ENCODE assay signal across 8 mouse cellular contexts in the genomic region with DNA sequence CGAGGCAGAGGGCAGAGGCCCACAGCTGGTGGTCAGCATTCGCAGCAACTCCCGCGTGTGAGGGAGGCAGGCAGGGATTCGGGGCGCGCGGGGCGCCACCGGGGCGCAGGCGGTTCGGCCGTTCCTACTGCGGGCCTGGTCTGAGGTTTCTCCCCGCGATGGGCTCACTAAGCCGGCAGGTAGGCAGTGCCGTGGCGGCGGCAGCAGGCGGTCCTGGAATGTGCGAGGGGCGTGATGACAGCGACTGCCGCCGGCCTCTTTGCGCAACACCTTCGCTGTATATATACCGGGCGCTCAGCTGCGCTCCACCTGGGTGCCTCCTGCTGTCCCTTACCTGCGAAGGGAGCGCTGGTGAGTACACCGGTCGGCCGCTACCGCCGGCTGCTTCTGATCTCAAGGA. TPM values are rescaled to one million over a fixed set of nuclear protein-coding genes. Genes with fewer than 3 reads are reported as not detected.
DNase-seq lines count a peak whose midpoint lies in the region; ATAC-seq lines count a peak whose summit lies in the region.

No protein-coding gene starts in this region.

- peaks cover 9% of the 10 kb centered on the region for H3K4me1 ChIP-seq in forebrain, embryonic 15.5 days

- peak overlapping the region; percentile 54 for H3K4me2 ChIP-seq in forebrain, embryonic 15.5 days (replicated peaks)

- 1% methylated on average over 39 of the region's 39 CpGs for WGBS in forebrain, embryonic 15.5 days

- no peak overlapping the region for H3K27ac ChIP-seq in forebrain, embryonic 15.5 days (replicated peaks)

- H3K4me3 ChIP-seq in forebrain, embryonic 15.5 days, result peak overlapping the region; percentile 34

- DNase-seq in ovary, postnatal 14 days (ENCODE audit: low spot score), result peak; percentile 24
- DNase-seq in ovary, postnatal 10 days (ENCODE audit: low spot score), result no peak
- DNase-seq in kidney, postnatal 25 days, result peak; percentile 42 to 65
- peak; percentile 80 to 88 for DNase-seq in lung, postnatal 4 days
- no peak for DNase-seq in layer of hippocampus, adult 11-12 months (ENCODE audit: low spot score)
- no peak for DNase-seq in thymus, postnatal 25 days
- no peak for DNase-seq in frontal cortex, postnatal 25 days (ENCODE audit: low spot score in 2 of 2)

- H3K9ac ChIP-seq in forebrain, embryonic 15.5 days (replicated peaks), result peak overlapping the region; percentile 33

- no peaks in the 10 kb centered on the region for H3K9me3 ChIP-seq in forebrain, embryonic 15.5 days

- ATAC-seq in forebrain, embryonic 15.5 days (replicated peaks), result peak; percentile 72

- H3K36me3 ChIP-seq in forebrain, embryonic 15.5 days, result no peaks in the 10 kb centered on the region

- H3K27me3 ChIP-seq in forebrain, embryonic 15.5 days, result peaks cover 22% of the 10 kb centered on the region

RNA-seq across cellular contexts. Expression of a gene that starts 11.2 kb away (rescaled TPM):
- not detected in 2 replicates for polyA plus RNA-seq in forebrain, embryonic 15.5 days (2015; fragmentation: Nextera tagmentation; extraction: Ambion mirVana)

Comparison
In these comparisons a context has a peak if more than half of its experiments do, and no peak if none do; other contexts are left out.
1. DNase-seq: peak in ovary, postnatal 14 days (single experiment), kidney, postnatal 25 days (2 of 2) and lung, postnatal 4 days (2 of 2); none in ovary, postnatal 10 days (single experiment), layer of hippocampus, adult 11-12 months (single experiment), thymus, postnatal 25 days (single experiment) and frontal cortex, postnatal 25 days (0 of 2).